Mouse (Mus musculus) stomach, postnatal 0 days (tissue): Measurements from ENCODE around the gene Picalm.

ENCODE experiments used
- CTCF ChIP-seq: IDR thresholded peaks from 2 replicates; pipeline ENCODE4 v1.5.1; 2016; ENCODE audit warnings: antibody characterized with exemption, low read depth, mild to moderate bottlenecking, moderate library complexity
- EP300 ChIP-seq: optimal IDR thresholded peaks from 2 replicates; pipeline ENCODE3; 2016; ENCODE audit warnings: antibody characterized with exemption

DNA sequence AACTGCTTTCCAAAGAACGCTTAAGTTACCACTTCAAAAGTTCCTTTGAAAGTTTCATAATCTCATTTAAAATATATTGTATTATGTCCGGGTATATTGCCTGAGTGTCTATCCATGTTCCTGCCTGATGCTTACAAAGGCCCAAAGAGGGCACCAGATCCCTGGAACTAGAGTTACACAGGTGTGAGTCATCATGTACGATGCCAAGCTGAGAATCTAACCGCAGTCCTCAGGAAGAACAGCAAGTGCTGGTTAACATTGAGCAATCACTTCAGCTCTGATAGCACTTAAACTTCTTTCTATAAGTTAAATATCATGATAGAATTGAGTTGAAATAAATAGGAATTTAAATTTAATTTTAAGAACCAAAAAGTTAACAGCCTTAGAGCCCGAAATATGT is 70.2 kb downstream of the Picalm start:
- TF ChIP-seq CTCF (peak; percentile 52), EP300 (no peak)
